Mouse (Mus musculus) hindbrain, embryonic 15.5 days (tissue): ENCODE results near the gene Tsn. TPM values are rescaled to one million over a fixed set of nuclear protein-coding genes. Genes with fewer than 3 reads are reported as not detected.

ENCODE experiments used
- ATAC-seq: fragments of 200-750 bp; cut with Nextera tagmentation; 2 replicates; pipeline ENCODE4 v1.8.0; 2017; ENCODE audit warnings: low read depth, moderate number of reproducible peaks, moderate TSS enrichment; ENCODE audit not compliant: low FRiP score
- H3K27ac ChIP-seq: fragments of 300-500 bp; sonication (generic); replicated peaks from 2 replicates; pipeline ENCODE4 v1.5.1; 2015; ENCODE audit warnings: mild to moderate bottlenecking, inconsistent platforms
- H3K27me3 ChIP-seq: fragments of 300-500 bp; sonication (generic); 2 replicates; pipeline ENCODE4 v1.6.1; 2015; ENCODE audit warnings: control low read depth, inconsistent platforms
- H3K36me3 ChIP-seq: fragments of 300-500 bp; sonication (generic); 2 replicates; pipeline ENCODE4 v1.6.1; 2015; ENCODE audit warnings: control low read depth, inconsistent platforms
- H3K4me1 ChIP-seq: fragments of 300-500 bp; sonication (generic); replicated peaks from 2 replicates; pipeline ENCODE4 v1.6.1; 2015; ENCODE audit warnings: control low read depth, inconsistent platforms
- H3K4me2 ChIP-seq: fragments of 300-500 bp; sonication (generic); 2 replicates; pipeline ENCODE4 v1.6.1; 2015; ENCODE audit warnings: moderate library complexity, mild to moderate bottlenecking, inconsistent platforms
- H3K4me3 ChIP-seq: fragments of 300-500 bp; sonication (generic); 2 replicates; pipeline ENCODE4 v1.5.1; 2015; ENCODE audit warnings: mild to moderate bottlenecking, inconsistent platforms
- H3K9ac ChIP-seq: fragments of 300-500 bp; sonication (generic); 2 replicates; pipeline ENCODE4 v1.6.1; 2015; ENCODE audit warnings: inconsistent platforms
- H3K9me3 ChIP-seq: fragments of 300-500 bp; sonication (generic); 2 replicates; pipeline ENCODE4 v1.6.1; 2016; ENCODE audit warnings: control low read depth, inconsistent platforms
- WGBS: fragments of 180-500 bp; shearing (Covaris S2); methylation state at CpG from one replicate; pipeline ENCODE4 v1.1.7; 2015; 5-methylcytosine and 5-hydroxymethylcytosine counted together
- polyA plus RNA-seq: library from polyadenylated mRNA; unstranded; fragments of >200 nt; fragmentation: Nextera tagmentation; extraction: Ambion mirVana; gene quantifications from 2 replicates; pipeline ENCODE4 v1.2.1, GENCODE M21; 2015

The Tsn gene
- polyA plus RNA-seq, 1 experiment from 2014 or later = 448 TPM

GRCm38 (mm10) chr1:118297719-118298118, 13.8 kb downstream of the Tsn start:
- Histone ChIP-seq H3K27ac (no peak overlapping the region), H3K4me3 (no peak overlapping the region), H3K4me1 (no peaks in the 10 kb centered on the region), H3K27me3 (no peaks in the 10 kb centered on the region), H3K36me3 (peaks cover 70% of the 10 kb centered on the region), H3K9ac (no peak overlapping the region), H3K4me2 (no peak overlapping the region), H3K9me3 (no peaks in the 10 kb centered on the region)
- ATAC-seq = no peak
- WGBS = 93% methylated on average over 2 of the region's 2 CpGs

- ATAC-seq = no peak
- no peak overlapping the region for H3K4me3 ChIP-seq
- no peak overlapping the region for H3K27ac ChIP-seq
- H3K4me2 ChIP-seq = no peak overlapping the region
- no peaks in the 10 kb centered on the region for H3K27me3 ChIP-seq
- H3K9me3 ChIP-seq = no peaks in the 10 kb centered on the region
- H3K36me3 ChIP-seq = peaks cover 60% of the 10 kb centered on the region
- H3K4me1 ChIP-seq = no peaks in the 10 kb centered on the region
- WGBS = 93% methylated on average over 3 of the region's 3 CpGs
- H3K9ac ChIP-seq = no peak overlapping the region
Measured at GRCm38 (mm10) chr1:118296673-118297072, 14.9 kb downstream of the Tsn start.

GRCm38 (mm10) chr1:118294826-118295225, 16.7 kb downstream of the Tsn start:
- ATAC-seq = no peak
- no peak overlapping the region for H3K4me2 ChIP-seq
- peaks cover 41% of the 10 kb centered on the region for H3K36me3 ChIP-seq
- H3K27ac ChIP-seq = no peak overlapping the region
- H3K9me3 ChIP-seq = no peaks in the 10 kb centered on the region
- H3K4me1 ChIP-seq = no peaks in the 10 kb centered on the region
- H3K9ac ChIP-seq = no peak overlapping the region
- no peak overlapping the region for H3K4me3 ChIP-seq
- WGBS = 65% methylated on average over 5 of the region's 5 CpGs
- H3K27me3 ChIP-seq = no peaks in the 10 kb centered on the region

GRCm38 (mm10) chr1:118294192-118294591, 17.3 kb downstream of the Tsn start:
- H3K4me3 ChIP-seq = no peak overlapping the region
- H3K36me3 ChIP-seq = peaks cover 35% of the 10 kb centered on the region
- H3K4me1 ChIP-seq = no peaks in the 10 kb centered on the region
- H3K4me2 ChIP-seq = no peak overlapping the region
- ATAC-seq = peak; percentile 61; the same call in 1 of the 2 replicates
- WGBS = 96% methylated on average over 3 of the region's 3 CpGs
- no peaks in the 10 kb centered on the region for H3K27me3 ChIP-seq
- H3K27ac ChIP-seq = no peak overlapping the region
- no peak overlapping the region for H3K9ac ChIP-seq
- H3K9me3 ChIP-seq = no peaks in the 10 kb centered on the region

GRCm38 (mm10) chr1:118292291-118292690, 19.2 kb downstream of the Tsn start:
- no peak for ATAC-seq
- H3K4me2 ChIP-seq = no peak overlapping the region
- no peak overlapping the region for H3K9ac ChIP-seq
- no peaks in the 10 kb centered on the region for H3K9me3 ChIP-seq
- H3K4me3 ChIP-seq = no peak overlapping the region
- H3K27me3 ChIP-seq = no peaks in the 10 kb centered on the region
- no peak overlapping the region for H3K27ac ChIP-seq
- no peaks in the 10 kb centered on the region for H3K4me1 ChIP-seq
- WGBS = 92% methylated on average over 4 of the region's 4 CpGs
- H3K36me3 ChIP-seq = peaks cover 19% of the 10 kb centered on the region

GRCm38 (mm10) chr1:118275139-118275538, 36.4 kb downstream of the Tsn start:
- Histone ChIP-seq H3K27ac (no peak overlapping the region), H3K4me1 (no peaks in the 10 kb centered on the region), H3K9ac (no peak overlapping the region), H3K4me3 (no peak overlapping the region), H3K36me3 (no peaks in the 10 kb centered on the region), H3K9me3 (no peaks in the 10 kb centered on the region), H3K4me2 (no peak overlapping the region), H3K27me3 (no peaks in the 10 kb centered on the region)
- 24% methylated on average over 2 of the region's 2 CpGs for WGBS
- peak; percentile 63 for ATAC-seq

- H3K9me3 ChIP-seq = no peaks in the 10 kb centered on the region
- 42% methylated on average over 2 of the region's 2 CpGs for WGBS
- no peaks in the 10 kb centered on the region for H3K27me3 ChIP-seq
- no peak for ATAC-seq
- no peak overlapping the region for H3K27ac ChIP-seq
- H3K36me3 ChIP-seq = no peaks in the 10 kb centered on the region
- H3K4me3 ChIP-seq = no peak overlapping the region
- no peaks in the 10 kb centered on the region for H3K4me1 ChIP-seq
- no peak overlapping the region for H3K4me2 ChIP-seq
- no peak overlapping the region for H3K9ac ChIP-seq
Measured at GRCm38 (mm10) chr1:118251931-118252330, 59.6 kb downstream of the Tsn start.

Other genes starting within 250 kb of the Tsn start
- gene Gm29106, start 135.2 kb downstream of the Tsn start, polyA plus RNA-seq = 0.28 and 0.32 TPM in 2 replicates
- gene Nifk, start 10.1 kb upstream of the Tsn start, polyA plus RNA-seq = 63.8 and 65.5 TPM in 2 replicates
- 101 and 107 TPM in 2 replicates for gene Clasp1, start 77.3 kb upstream of the Tsn start, polyA plus RNA-seq